ENCODE assay signal across 17 mouse cellular contexts in genomic region chr12:83426326-83426725, GRCm38 (mm10).
"Had no signal": no experiment of that assay in that cellular context is flagged by ENCODE, and none has a peak within 500 bp of the region (broad histone marks: within the 10 kb centered on the region; RNA-seq: fewer than 3 reads in every experiment).

No protein-coding gene starts in this region.

- H3K27me3 ChIP-seq: limb, embryonic 15.5 days; lung, embryonic 15.5 days; neural tube, embryonic 15.5 days had no signal

- H3K9ac ChIP-seq: limb, embryonic 15.5 days; lung, embryonic 15.5 days; neural tube, embryonic 15.5 days had no signal

- H3K4me2 ChIP-seq: limb, embryonic 15.5 days; lung, embryonic 15.5 days; neural tube, embryonic 15.5 days had no signal

- H3K4me3 ChIP-seq: limb, embryonic 15.5 days; lung, embryonic 15.5 days; megakaryocyte, embryonic 14.5 days; myocyte; neural tube, embryonic 15.5 days had no signal

- DNase-seq: kidney, adult 11 months; kidney, adult 9 months; kidney, postnatal 36 days; layer of hippocampus, adult 9-11 months; layer of hippocampus, postnatal 36 days; lung, postnatal 14 days; right cerebral cortex, adult 18-20 months; right cerebral cortex, postnatal 25 days; thymus, adult 18-20 months; thymus, postnatal 14 days had no signal

- H3K27ac ChIP-seq: kidney, postnatal 0 days; limb, embryonic 15.5 days; lung, embryonic 15.5 days; macrophage; neural tube, embryonic 15.5 days had no signal

- H3K36me3 ChIP-seq: limb, embryonic 15.5 days; lung, embryonic 15.5 days; neural tube, embryonic 15.5 days had no signal

- H3K9me3 ChIP-seq: limb, embryonic 15.5 days; lung, embryonic 15.5 days; neural tube, embryonic 15.5 days had no signal
